Mouse (Mus musculus) limb, embryonic 10.5 days (tissue): ENCODE results near the gene Il4ra. TPM values are rescaled to one million over a fixed set of nuclear protein-coding genes. Genes with fewer than 3 reads are reported as not detected.

Source experiments
- DNase-seq: peaks from one replicate; pipeline ENCODE4 v3.0.0-alpha.2; 2017; ENCODE audit warnings: low spot score
- H3K27ac ChIP-seq: fragments of 300-500 bp; sonication (generic); 2 replicates; pipeline ENCODE4 v1.5.1; 2016; ENCODE audit warnings: mild to moderate bottlenecking
- H3K27me3 ChIP-seq: fragments of 300-500 bp; sonication (generic); 2 replicates; pipeline ENCODE4 v1.6.1; 2016; ENCODE audit warnings: low read depth, mild to moderate bottlenecking; ENCODE audit not compliant: poor library complexity, severe bottlenecking
- H3K36me3 ChIP-seq: fragments of 300-500 bp; sonication (generic); 2 replicates; pipeline ENCODE4 v1.6.1; 2016; ENCODE audit warnings: mild to moderate bottlenecking, moderate library complexity
- H3K4me1 ChIP-seq: fragments of 300-500 bp; sonication (generic); 2 replicates; pipeline ENCODE4 v1.6.1; 2016
- H3K4me3 ChIP-seq: fragments of 300-500 bp; sonication (generic); 2 replicates; pipeline ENCODE4 v1.5.1; 2016; ENCODE audit warnings: mild to moderate bottlenecking, moderate library complexity
- H3K9me3 ChIP-seq: fragments of 300-500 bp; sonication (generic); replicated peaks from 2 replicates; pipeline ENCODE4 v1.6.1; 2016; ENCODE audit warnings: mild to moderate bottlenecking
- WGBS: fragments of 180-500 bp; shearing (Covaris S2); methylation state at CpG from one replicate; pipeline ENCODE4 v1.1.7; 2016; 5-methylcytosine and 5-hydroxymethylcytosine counted together
- polyA plus RNA-seq: library from polyadenylated mRNA; unstranded; fragments of >200 nt; fragmentation: Nextera tagmentation; extraction: Ambion mirVana; gene quantifications from 2 replicates; pipeline ENCODE4 v1.2.1, GENCODE M21; 2016

Il4ra gene
- polyA plus RNA-seq, 1 experiment from 2014 or later = 4.2 TPM

DNA sequence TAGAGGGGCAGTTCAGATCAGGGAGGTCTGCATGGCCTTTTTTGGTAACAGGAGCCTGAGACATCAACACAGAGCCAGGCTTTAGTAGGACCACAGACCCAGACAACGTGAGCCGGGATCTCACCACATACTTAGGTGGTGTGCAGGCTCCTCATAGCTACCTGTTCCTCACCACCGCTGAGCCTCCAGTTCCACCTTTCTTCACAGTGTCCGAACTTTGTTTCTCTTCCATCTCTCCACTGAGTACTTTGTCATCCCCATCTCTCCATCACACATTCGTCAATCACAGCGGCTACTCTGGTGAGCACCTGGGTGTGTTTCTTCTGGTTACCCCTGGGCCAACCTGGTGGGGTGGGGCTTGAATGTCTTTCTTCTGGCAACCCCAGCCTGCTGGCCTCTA, 24.7 kb upstream of the Il4ra start:
- no peaks in the 10 kb centered on the region for H3K4me1 ChIP-seq
- no peak overlapping the region for H3K27ac ChIP-seq
- 92% methylated on average over 6 of the region's 6 CpGs for WGBS
- no peaks in the 10 kb centered on the region for H3K9me3 ChIP-seq
- H3K4me3 ChIP-seq = no peak overlapping the region
- no peak for DNase-seq
- H3K27me3 ChIP-seq = no peaks in the 10 kb centered on the region
- H3K36me3 ChIP-seq = no peaks in the 10 kb centered on the region

DNA sequence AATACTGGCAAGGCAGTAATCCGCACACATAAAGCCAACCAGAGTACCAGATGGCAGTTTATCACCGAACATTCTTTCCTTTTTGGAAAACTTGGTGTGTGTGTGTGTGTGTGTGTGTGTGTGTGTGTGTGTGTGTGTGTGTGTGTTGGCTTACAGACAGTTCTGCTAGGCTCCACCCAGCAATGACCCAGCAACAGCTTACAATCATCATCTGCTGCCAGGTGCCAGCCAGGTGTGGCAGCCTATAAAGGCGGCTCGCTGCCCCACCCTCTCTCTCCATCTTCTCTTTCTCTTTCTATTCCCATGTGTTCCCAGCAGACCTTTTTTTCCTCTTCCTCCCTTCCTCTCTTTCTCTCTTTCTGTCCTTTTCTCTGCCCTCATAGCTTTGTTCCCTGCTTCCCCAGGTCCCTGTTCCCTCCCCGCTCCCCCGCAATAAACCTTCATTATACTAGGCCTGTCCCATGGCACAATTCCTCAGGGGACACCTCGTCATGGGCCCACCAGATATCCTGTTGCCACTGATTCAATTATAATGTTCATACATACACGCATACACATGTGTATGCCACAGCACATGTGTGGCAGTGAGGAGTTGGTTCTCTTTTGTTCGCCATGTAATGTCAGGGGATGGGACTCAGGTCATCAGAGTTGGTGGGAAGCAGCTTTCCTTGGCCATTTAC, 23.9 kb upstream of the Il4ra start:
- Histone ChIP-seq H3K36me3 (no peaks in the 10 kb centered on the region), H3K27ac (no peak overlapping the region), H3K4me1 (no peaks in the 10 kb centered on the region), H3K27me3 (no peaks in the 10 kb centered on the region), H3K4me3 (no peak overlapping the region), H3K9me3 (no peaks in the 10 kb centered on the region)
- DNase-seq = no peak
- 90% methylated on average over 9 of the region's 9 CpGs for WGBS

DNA sequence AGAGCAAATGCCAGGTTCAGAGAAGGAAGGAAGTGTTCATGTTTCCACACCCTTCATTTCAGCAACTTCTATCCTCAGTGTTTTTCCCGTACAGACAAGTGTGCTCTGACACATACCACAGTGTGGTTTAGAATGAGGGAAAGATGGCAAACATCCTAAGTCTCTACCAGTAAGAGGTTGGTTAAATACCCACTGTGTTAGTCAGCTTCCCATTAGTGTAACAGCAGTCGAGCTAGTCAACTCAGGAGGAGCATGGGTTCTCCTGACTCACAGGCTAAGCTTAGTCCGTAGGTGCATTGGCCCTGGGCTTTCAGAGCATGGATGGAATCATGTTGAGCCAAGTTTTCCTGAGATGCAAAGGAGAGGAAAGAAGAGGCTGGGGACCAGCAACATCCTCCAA, 12.6 kb upstream of the Il4ra start:
- Histone ChIP-seq H3K27me3 (no peaks in the 10 kb centered on the region), H3K27ac (no peak overlapping the region), H3K9me3 (no peaks in the 10 kb centered on the region; the same call in 1 of the 2 replicates), H3K4me1 (peaks cover 8% of the 10 kb centered on the region), H3K36me3 (no peaks in the 10 kb centered on the region), H3K4me3 (no peak overlapping the region)
- DNase-seq = no peak
- 86% methylated on average over 3 of the region's 3 CpGs for WGBS

GRCm38 (mm10) chr7:125541026-125541425, 10.9 kb upstream of the Il4ra start:
- Histone ChIP-seq H3K27me3 (no peaks in the 10 kb centered on the region), H3K36me3 (no peaks in the 10 kb centered on the region), H3K27ac (no peak overlapping the region), H3K4me1 (peaks cover 8% of the 10 kb centered on the region), H3K4me3 (no peak overlapping the region), H3K9me3 (no peaks in the 10 kb centered on the region)
- WGBS = 90% methylated on average over 1 of the region's 1 CpGs
- DNase-seq = no peak

GRCm38 (mm10) chr7:125541821-125542220, 10.1 kb upstream of the Il4ra start:
- H3K9me3 ChIP-seq = no peaks in the 10 kb centered on the region
- H3K27me3 ChIP-seq = no peaks in the 10 kb centered on the region
- H3K27ac ChIP-seq = no peak overlapping the region
- no peak overlapping the region for H3K4me3 ChIP-seq
- peaks cover 8% of the 10 kb centered on the region for H3K4me1 ChIP-seq
- no peak for DNase-seq
- WGBS = 89% methylated on average over 2 of the region's 2 CpGs
- no peaks in the 10 kb centered on the region for H3K36me3 ChIP-seq

- Histone ChIP-seq H3K4me3 (no peak overlapping the region), H3K27me3 (no peaks in the 10 kb centered on the region), H3K27ac (no peak overlapping the region), H3K9me3 (no peaks in the 10 kb centered on the region), H3K4me1 (peaks cover 8% of the 10 kb centered on the region), H3K36me3 (no peaks in the 10 kb centered on the region)
- WGBS = 78% methylated on average over 11 of the region's 11 CpGs
- peak; percentile 28 for DNase-seq
Observed at GRCm38 (mm10) chr7:125542335-125543050, 9.4 kb upstream of the Il4ra start.

DNA sequence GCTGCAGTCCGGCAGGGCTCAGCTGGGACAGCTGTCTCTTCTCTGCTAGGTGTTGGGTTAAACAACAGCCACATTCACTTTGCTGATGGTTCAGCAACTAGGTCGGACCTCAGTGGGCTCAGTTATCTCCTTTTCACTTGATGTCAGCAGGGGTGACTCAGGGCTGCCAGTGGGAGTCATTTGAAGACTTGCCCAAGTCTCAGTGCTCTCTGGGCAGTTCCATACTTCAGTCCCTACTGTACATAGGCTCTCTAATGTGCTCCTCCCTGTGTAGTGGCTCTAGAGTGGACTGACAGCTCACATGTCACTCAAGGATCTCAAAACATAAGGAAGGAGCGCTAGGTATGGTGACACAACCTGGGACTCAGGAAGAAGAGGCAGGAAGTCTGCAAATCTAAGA, 8.4 kb upstream of the Il4ra start:
- Histone ChIP-seq H3K27me3 (no peaks in the 10 kb centered on the region), H3K27ac (no peak overlapping the region), H3K4me1 (peaks cover 8% of the 10 kb centered on the region), H3K36me3 (no peaks in the 10 kb centered on the region), H3K9me3 (no peaks in the 10 kb centered on the region), H3K4me3 (no peak overlapping the region)
- no peak for DNase-seq
- WGBS = 82% methylated on average over 3 of the region's 3 CpGs

GRCm38 (mm10) chr7:125545331-125545730, 6.6 kb upstream of the Il4ra start:
- no peaks in the 10 kb centered on the region for H3K36me3 ChIP-seq
- H3K4me3 ChIP-seq = no peak overlapping the region
- H3K27me3 ChIP-seq = peaks cover 7% of the 10 kb centered on the region
- DNase-seq = no peak
- 92% methylated on average over 7 of the region's 7 CpGs for WGBS
- H3K4me1 ChIP-seq = peaks cover 8% of the 10 kb centered on the region
- no peaks in the 10 kb centered on the region for H3K9me3 ChIP-seq
- no peak overlapping the region for H3K27ac ChIP-seq

- Histone ChIP-seq H3K4me1 (peaks cover 13% of the 10 kb centered on the region), H3K4me3 (no peak overlapping the region), H3K36me3 (no peaks in the 10 kb centered on the region), H3K27me3 (peaks cover 20% of the 10 kb centered on the region), H3K9me3 (no peaks in the 10 kb centered on the region), H3K27ac (no peak overlapping the region)
- 90% methylated on average over 6 of the region's 6 CpGs for WGBS
- DNase-seq = no peak
Observed at GRCm38 (mm10) chr7:125546727-125547126, 5.2 kb upstream of the Il4ra start.

DNA sequence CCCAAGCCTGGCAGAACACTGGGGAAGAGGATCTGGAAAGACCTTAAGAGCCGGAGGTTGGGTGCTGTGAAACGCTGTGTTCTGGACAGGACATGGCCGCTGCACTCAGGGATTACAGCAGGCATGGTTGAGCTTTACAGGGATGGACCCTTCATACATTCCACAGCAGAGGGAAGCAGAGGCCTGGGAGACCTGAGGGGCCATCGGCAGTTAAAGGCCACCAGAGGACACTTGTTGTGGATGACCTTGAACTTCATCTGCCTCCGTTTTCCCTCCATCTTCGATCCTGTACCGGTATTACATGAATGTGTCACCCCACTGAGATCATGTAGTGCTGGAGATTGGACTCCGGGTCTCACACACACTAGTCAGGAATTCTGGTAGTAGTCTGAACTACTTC, 2.0 kb upstream of the Il4ra start:
- Histone ChIP-seq H3K27ac (no peak overlapping the region), H3K4me3 (no peak overlapping the region), H3K36me3 (no peaks in the 10 kb centered on the region), H3K9me3 (no peaks in the 10 kb centered on the region), H3K4me1 (peaks cover 14% of the 10 kb centered on the region), H3K27me3 (peaks cover 44% of the 10 kb centered on the region)
- 86% methylated on average over 8 of the region's 8 CpGs for WGBS
- DNase-seq = no peak

GRCm38 (mm10) chr7:125550881-125551381, 989 bp upstream of the Il4ra start:
- Histone ChIP-seq H3K9me3 (no peaks in the 10 kb centered on the region), H3K4me1 (peaks cover 14% of the 10 kb centered on the region), H3K36me3 (no peaks in the 10 kb centered on the region), H3K27me3 (peaks cover 44% of the 10 kb centered on the region), H3K27ac (no peak overlapping the region), H3K4me3 (no peak overlapping the region)
- DNase-seq = no peak
- WGBS = 82% methylated on average over 6 of the region's 6 CpGs

DNA sequence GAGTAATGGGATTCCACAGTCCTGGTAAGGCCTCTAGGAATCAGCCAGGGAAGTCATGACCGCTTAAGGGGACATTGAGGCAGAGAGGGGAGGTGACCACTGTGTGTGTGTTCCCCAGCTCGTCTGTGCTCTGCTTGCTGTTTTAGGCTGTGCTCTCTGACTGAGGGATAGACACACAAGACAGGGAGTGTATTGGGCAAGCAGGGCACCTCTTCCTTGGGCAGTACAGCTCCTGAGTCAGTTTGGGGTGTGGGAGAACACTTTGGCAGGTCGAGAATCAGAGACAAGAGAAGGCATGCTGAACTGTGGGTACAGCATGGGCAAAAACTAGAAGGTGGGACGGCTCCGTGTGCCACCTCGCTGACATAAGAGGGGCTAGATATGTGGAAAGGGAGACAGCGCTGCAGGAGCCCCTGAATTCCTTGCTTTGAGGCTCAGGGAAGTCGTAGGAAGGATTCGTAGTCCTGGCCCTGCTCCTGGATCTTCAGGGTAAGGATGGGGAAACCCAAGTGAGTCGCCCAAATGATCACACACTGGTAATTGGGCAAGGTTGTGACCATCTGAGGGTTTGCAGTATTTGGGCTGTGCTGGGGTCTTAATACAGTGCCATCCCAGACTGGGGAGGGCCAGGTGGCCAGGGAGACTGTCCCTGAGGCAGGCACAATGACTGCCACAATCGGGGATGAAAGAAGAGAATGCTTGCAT, 1.1 kb downstream of the Il4ra start:
- Histone ChIP-seq H3K9me3 (no peaks in the 10 kb centered on the region), H3K4me3 (peak overlapping the region; percentile 64), H3K4me1 (peaks cover 18% of the 10 kb centered on the region), H3K36me3 (no peaks in the 10 kb centered on the region), H3K27ac (peak overlapping the region; percentile 77; the same call in 1 of the 2 replicates), H3K27me3 (peaks cover 44% of the 10 kb centered on the region)
- 74% methylated on average over 11 of the region's 11 CpGs for WGBS
- DNase-seq = no peak
